In genomic region chr12:80130558-80131358, GRCm38 (mm10) we compare ENCODE assay signal across 8 mouse cellular contexts. TPM values are rescaled to one million over a fixed set of nuclear protein-coding genes. Genes with fewer than 3 reads are reported as not detected.
DNase-seq lines count a peak whose midpoint lies in the region; ATAC-seq and TF ChIP-seq lines count a peak whose summit lies in the region.

No protein-coding gene starts in this region.

- peak overlapping the region; percentile 53 for H3K9ac ChIP-seq in heart, embryonic 12.5 days
- peak overlapping the region; percentile 95 for H3K9ac ChIP-seq in kidney, embryonic 16.5 days (replicated peaks; ENCODE audit: low read length)
- H3K9ac ChIP-seq in stomach, embryonic 16.5 days (ENCODE audit: low read length) = peak overlapping the region; percentile 96

- WGBS in heart, embryonic 12.5 days = 21% methylated on average over 5 of the region's 6 CpGs
- 4% methylated on average over 6 of the region's 6 CpGs for WGBS in kidney, embryonic 16.5 days
- 6% methylated on average over 6 of the region's 6 CpGs for WGBS in stomach, embryonic 16.5 days

- H3K27me3 ChIP-seq in G1E (ENCODE audit: insufficient read depth, low read length) = peaks cover 2% of the 10 kb centered on the region; the same call in 1 of the 2 replicates
- H3K27me3 ChIP-seq in heart, embryonic 12.5 days (replicated peaks) = no peaks in the 10 kb centered on the region
- no peaks in the 10 kb centered on the region for H3K27me3 ChIP-seq in kidney, embryonic 16.5 days (ENCODE audit: insufficient read depth, low read length)
- H3K27me3 ChIP-seq in stomach, embryonic 16.5 days (ENCODE audit: control insufficient read depth, insufficient read depth, low read length) = no peaks in the 10 kb centered on the region

- peaks cover 40% of the 10 kb centered on the region for H3K36me3 ChIP-seq in G1E (replicated peaks)
- peaks cover 17% of the 10 kb centered on the region for H3K36me3 ChIP-seq in heart, embryonic 12.5 days
- H3K36me3 ChIP-seq in kidney, embryonic 16.5 days (ENCODE audit: insufficient read depth, low read length) = peaks cover 5% of the 10 kb centered on the region; the same call in 1 of the 2 replicates
- H3K36me3 ChIP-seq in stomach, embryonic 16.5 days (ENCODE audit: control insufficient read depth, insufficient read depth, low read length) = no peaks in the 10 kb centered on the region

- DNase-seq in G1E (ENCODE audit: low spot score) (peak; percentile 96), MN1 (ENCODE audit: low spot score) (no peak)
- peak; percentile 43 for DNase-seq in brain, adult 2 months (ENCODE audit: low read depth, low spot score)
- no peak for DNase-seq in left cerebral cortex, adult 8-10 months (ENCODE audit: low spot score in 2 of 2)

- peak overlapping the region; percentile 70 for H3K4me2 ChIP-seq in heart, embryonic 12.5 days
- peak overlapping the region; percentile 69 for H3K4me2 ChIP-seq in kidney, embryonic 16.5 days (replicated peaks; ENCODE audit: low read depth, low read length)
- peak overlapping the region; percentile 84 for H3K4me2 ChIP-seq in stomach, embryonic 16.5 days (ENCODE audit: low read depth, low read length)

- TF ChIP-seq CTCF in G1E (IDR thresholded peaks at IDR 0.05; ENCODE audit: low read depth, low read length) = no peak

- H3K4me1 ChIP-seq in G1E (ENCODE audit: insufficient read depth, low read depth, low read length) = peaks cover 51% of the 10 kb centered on the region
- H3K4me1 ChIP-seq in heart, embryonic 12.5 days (replicated peaks) = peaks cover 35% of the 10 kb centered on the region
- H3K4me1 ChIP-seq in kidney, embryonic 16.5 days (ENCODE audit: insufficient read depth, low read length) = peaks cover 33% of the 10 kb centered on the region
- peaks cover 33% of the 10 kb centered on the region for H3K4me1 ChIP-seq in stomach, embryonic 16.5 days (ENCODE audit: control insufficient read depth, insufficient read depth, low read length)

- peak overlapping the region; percentile 97 for H3K27ac ChIP-seq in heart, embryonic 12.5 days (ENCODE audit: poor library complexity, severe bottlenecking)
- H3K27ac ChIP-seq in kidney, embryonic 16.5 days (ENCODE audit: low read length) = peak overlapping the region; percentile 95
- H3K27ac ChIP-seq in stomach, embryonic 16.5 days (ENCODE audit: low read length) = peak overlapping the region; percentile 99

- ATAC-seq in G1E (ENCODE audit: extremely low read depth, insufficient number of reproducible peaks, low FRiP score, poor library complexity, severe bottlenecking) = peak; percentile 65
- peak; percentile 55; the same call in 1 of the 2 replicates for ATAC-seq in heart, embryonic 12.5 days (ENCODE audit: insufficient number of reproducible peaks, low FRiP score)
- peak; percentile 82 for ATAC-seq in kidney, embryonic 16.5 days (ENCODE audit: low FRiP score, low TSS enrichment)
- ATAC-seq in megakaryocyte progenitor cell, adult 5-6 weeks (replicated peaks; ENCODE audit: poor library complexity) = peak; percentile 49
- peak; percentile 75; the same call in 1 of the 2 replicates for ATAC-seq in stomach, embryonic 16.5 days (ENCODE audit: insufficient read depth, low FRiP score)

- no peaks in the 10 kb centered on the region for H3K9me3 ChIP-seq in G1E (replicated peaks)
- no peaks in the 10 kb centered on the region for H3K9me3 ChIP-seq in heart, embryonic 12.5 days (replicated peaks)
- H3K9me3 ChIP-seq in kidney, embryonic 16.5 days (ENCODE audit: low read length) = no peaks in the 10 kb centered on the region
- H3K9me3 ChIP-seq in stomach, embryonic 16.5 days (replicated peaks; ENCODE audit: control insufficient read depth, low read length) = no peaks in the 10 kb centered on the region

- H3K4me3 ChIP-seq in G1E (ENCODE audit: low read depth, low read length) = peak overlapping the region; percentile 76; the same call in 1 of the 2 replicates
- H3K4me3 ChIP-seq in heart, embryonic 12.5 days = peak overlapping the region; percentile 5; the same call in 1 of the 2 replicates
- H3K4me3 ChIP-seq in kidney, embryonic 16.5 days (ENCODE audit: low read length) = peak overlapping the region; percentile 4; the same call in 1 of the 2 replicates
- H3K4me3 ChIP-seq in stomach, embryonic 16.5 days (replicated peaks; ENCODE audit: low read length) = peak overlapping the region; percentile 63

RNA-seq across cellular contexts. Expression of gene Zfp36l1, which starts 17.9 kb away (rescaled TPM):
- total RNA-seq in G1E (2014; fragmentation: Nextera tagmentation) (281 and 283 TPM in 2 replicates), G1E (2017) (31.4 and 40.3 TPM in 2 replicates)
- 357 and 385 TPM in 2 replicates for polyA plus RNA-seq in G1E (2012)
- polyA plus RNA-seq in heart, embryonic 12.5 days (2016; fragmentation: Nextera tagmentation; extraction: Ambion mirVana) = 98.4 and 101 TPM in 2 replicates
- polyA plus RNA-seq in kidney, embryonic 16.5 days (2015; fragmentation: Nextera tagmentation; extraction: Ambion mirVana) = 130 and 153 TPM in 2 replicates
- total RNA-seq in megakaryocyte progenitor cell, adult 5-6 weeks (2015) = 8.8 and 14.1 TPM in 2 replicates
- 1.8 and 2.6 TPM in 2 replicates for total RNA-seq in megakaryocyte progenitor cell, adult 5-6 weeks (2017)
- polyA plus RNA-seq in stomach, embryonic 16.5 days (2015; fragmentation: Nextera tagmentation; extraction: Ambion mirVana) = 137 and 140 TPM in 2 replicates
- 10 to 100 TPM; 26.7 to 46.5 (median 33.3) TPM for total RNA-seq in left cerebral cortex, adult 8-10 months (2022)

Comparison
In these comparisons a context has a peak if more than half of its experiments do, and no peak if none do; other contexts are left out.
1. DNase-seq: peak in G1E (single experiment) and brain, adult 2 months (single experiment); none in MN1 (single experiment) and left cerebral cortex, adult 8-10 months (0 of 2).
2. H3K4me3 ChIP-seq: peak in every context shown above with its lines; median percentile 76 in G1E; 63 in stomach, embryonic 16.5 days; 5 in heart, embryonic 12.5 days; 4 in kidney, embryonic 16.5 days.
3. Peak in every context shown above with its lines, with median percentiles within 50 percentile points of each other: ATAC-seq, H3K27ac ChIP-seq, H3K4me2 ChIP-seq and H3K9ac ChIP-seq.